In genomic region chr16:8686121-8686870, GRCm38 (mm10) we compare ENCODE assay signal across 9 mouse cellular contexts. TPM values are rescaled to one million over a fixed set of nuclear protein-coding genes. Genes with fewer than 3 reads are reported as not detected.
DNase-seq lines count a peak whose midpoint lies in the region; ATAC-seq and TF ChIP-seq lines count a peak whose summit lies in the region.
"Had no signal": no experiment of that assay in that cellular context is flagged by ENCODE, and none has a peak within 500 bp of the region (broad histone marks: within the 10 kb centered on the region; RNA-seq: fewer than 3 reads in every experiment).

No protein-coding gene starts in this region.

- WGBS in forebrain, embryonic 13.5 days = 58% methylated on average over 7 of the region's 7 CpGs
- WGBS in neural tube, embryonic 14.5 days = 63% methylated on average over 7 of the region's 7 CpGs

- H3K27ac ChIP-seq in forebrain, embryonic 13.5 days = no peak overlapping the region
- H3K27ac ChIP-seq in neural tube, embryonic 14.5 days (ENCODE audit: low read depth, low read length) = no peak overlapping the region
- H3K27ac ChIP-seq: limb, embryonic 12.5 days had no signal

- H3K4me3 ChIP-seq in G1E (ENCODE audit: low read depth, low read length) = peak overlapping the region; percentile 65; the same call in 1 of the 2 replicates
- H3K4me3 ChIP-seq in forebrain, embryonic 13.5 days = no peak overlapping the region
- H3K4me3 ChIP-seq in neural tube, embryonic 14.5 days (ENCODE audit: low read depth, low read length) = no peak overlapping the region
- H3K4me3 ChIP-seq: limb, embryonic 12.5 days had no signal

- H3K36me3 ChIP-seq in G1E (replicated peaks) = peaks cover 79% of the 10 kb centered on the region
- H3K36me3 ChIP-seq in forebrain, embryonic 13.5 days (ENCODE audit: poor library complexity, severe bottlenecking) = peaks cover 46% of the 10 kb centered on the region
- peaks cover 17% of the 10 kb centered on the region; the same call in 1 of the 2 replicates for H3K36me3 ChIP-seq in neural tube, embryonic 14.5 days (ENCODE audit: control insufficient read depth, insufficient read depth, low read length)

- no peaks in the 10 kb centered on the region for H3K9me3 ChIP-seq in G1E (replicated peaks)
- H3K9me3 ChIP-seq in forebrain, embryonic 13.5 days (replicated peaks) = no peaks in the 10 kb centered on the region
- H3K9me3 ChIP-seq in neural tube, embryonic 14.5 days (ENCODE audit: control insufficient read depth, low read length) = no peaks in the 10 kb centered on the region
- H3K9me3 ChIP-seq: limb, embryonic 12.5 days had no signal

- DNase-seq in G1E (ENCODE audit: low spot score) = peak; percentile 57
- DNase-seq in heart, postnatal 14 days = peak; percentile 76 to 86
- peak; percentile 87 for DNase-seq in layer of hippocampus, adult 11-12 months (ENCODE audit: low spot score)
- peak; percentile 66 to 71 for DNase-seq in lung, adult 18-20 months
- peak; percentile 38 for DNase-seq in testis, postnatal 14 days (ENCODE audit: low spot score)

- ATAC-seq in G1E (ENCODE audit: extremely low read depth, insufficient number of reproducible peaks, low FRiP score, poor library complexity, severe bottlenecking) = peak; percentile 43; the same call in 1 of the 2 replicates
- 0 out of 2 replicates have a peak, but pooled peaks have one; percentile 34 for ATAC-seq in cerebellum, adult (ENCODE audit: insufficient number of reproducible peaks, low FRiP score, low TSS enrichment)
- peak; percentile 65 for ATAC-seq in forebrain, embryonic 13.5 days
- ATAC-seq in neural tube, embryonic 14.5 days (ENCODE audit: low read depth) = peak; percentile 68; the same call in 1 of the 2 replicates

- no peak overlapping the region for H3K9ac ChIP-seq in forebrain, embryonic 13.5 days
- H3K9ac ChIP-seq in neural tube, embryonic 14.5 days (replicated peaks; ENCODE audit: low read depth, low read length) = no peak overlapping the region
- H3K9ac ChIP-seq: limb, embryonic 12.5 days had no signal

- intact Hi-C loops in heart, postnatal 14 days (cut with DNase I) = loop anchor here (1.0 to 5.0 kb wide), 3 partner anchors 51 to 183 kb away; no protein-coding TSS in a partner anchor

- no peaks in the 10 kb centered on the region for H3K27me3 ChIP-seq in G1E (ENCODE audit: insufficient read depth, low read length)
- H3K27me3 ChIP-seq in forebrain, embryonic 13.5 days = no peaks in the 10 kb centered on the region
- no peaks in the 10 kb centered on the region for H3K27me3 ChIP-seq in neural tube, embryonic 14.5 days (ENCODE audit: control insufficient read depth, insufficient read depth, low read length)
- H3K27me3 ChIP-seq: limb, embryonic 12.5 days had no signal

- TF ChIP-seq CTCF in G1E (IDR thresholded peaks at IDR 0.05; ENCODE audit: low read depth, low read length) = peak; percentile 95

- H3K4me2 ChIP-seq in forebrain, embryonic 13.5 days = no peak overlapping the region
- no peak overlapping the region for H3K4me2 ChIP-seq in neural tube, embryonic 14.5 days (ENCODE audit: low read depth, low read length)
- H3K4me2 ChIP-seq: limb, embryonic 12.5 days had no signal

- peaks cover 41% of the 10 kb centered on the region for H3K4me1 ChIP-seq in G1E (ENCODE audit: insufficient read depth, low read depth, low read length)
- no peaks in the 10 kb centered on the region for H3K4me1 ChIP-seq in forebrain, embryonic 13.5 days
- no peaks in the 10 kb centered on the region for H3K4me1 ChIP-seq in neural tube, embryonic 14.5 days (ENCODE audit: control insufficient read depth, insufficient read depth, low read length)

RNA-seq across cellular contexts. Expression of gene Gm5767, which starts 5.7 kb away (rescaled TPM):
- not detected in 2 replicates for total RNA-seq in G1E (2014; fragmentation: Nextera tagmentation)
- not detected in 2 replicates for total RNA-seq in G1E (2017)
- not detected in 2 replicates for polyA plus RNA-seq in G1E (2012)
- polyA plus RNA-seq in forebrain, embryonic 13.5 days (2015; fragmentation: Nextera tagmentation; extraction: Ambion mirVana) = not detected in 2 replicates
- not detected for total RNA-seq in heart, postnatal 14 days (2021)
- polyA plus RNA-seq in neural tube, embryonic 14.5 days (2014; fragmentation: Nextera tagmentation; extraction: Ambion mirVana) = not detected in 2 replicates
- polyA plus RNA-seq: limb, embryonic 12.5 days had no signal

RNA-seq across cellular contexts. Expression of gene Carhsp1, which starts 14.3 kb away (rescaled TPM):
- total RNA-seq in G1E (2014; fragmentation: Nextera tagmentation) = 16.4 and 28.4 TPM in 2 replicates
- 30.3 and 30.8 TPM in 2 replicates for total RNA-seq in G1E (2017)
- 14.5 and 15.7 TPM in 2 replicates for polyA plus RNA-seq in G1E (2012)
- polyA plus RNA-seq in forebrain, embryonic 13.5 days (2015; fragmentation: Nextera tagmentation; extraction: Ambion mirVana) = 190 and 211 TPM in 2 replicates
- 10 to 100 TPM; 23.7 to 24.9 TPM for total RNA-seq in heart, postnatal 14 days (2021)
- 58.5 and 73.7 TPM in 2 replicates for polyA plus RNA-seq in neural tube, embryonic 14.5 days (2014; fragmentation: Nextera tagmentation; extraction: Ambion mirVana)

RNA-seq across cellular contexts. Expression of gene Tmem186, which starts 48.8 kb away (rescaled TPM):
- total RNA-seq in G1E (2014; fragmentation: Nextera tagmentation) (13.6 and 21.2 TPM in 2 replicates), G1E (2017) (28.9 and 31.0 TPM in 2 replicates)
- polyA plus RNA-seq in G1E (2012) = 9.7 and 11.4 TPM in 2 replicates
- polyA plus RNA-seq in forebrain, embryonic 13.5 days (2015; fragmentation: Nextera tagmentation; extraction: Ambion mirVana) = 22.9 and 26.9 TPM in 2 replicates
- total RNA-seq in heart, postnatal 14 days (2021) = 10 to 100 TPM; 15.5 to 15.6 TPM
- polyA plus RNA-seq in neural tube, embryonic 14.5 days (2014; fragmentation: Nextera tagmentation; extraction: Ambion mirVana) = 13.8 and 17.7 TPM in 2 replicates

RNA-seq across cellular contexts. Expression of gene Pmm2, which starts 48.8 kb away (rescaled TPM):
- total RNA-seq in G1E (2014; fragmentation: Nextera tagmentation) (57.3 and 74.3 TPM in 2 replicates), G1E (2017) (122 and 127 TPM in 2 replicates)
- 12.1 and 28.2 TPM in 2 replicates for polyA plus RNA-seq in G1E (2012)
- polyA plus RNA-seq in forebrain, embryonic 13.5 days (2015; fragmentation: Nextera tagmentation; extraction: Ambion mirVana) = 50.8 and 55.3 TPM in 2 replicates
- 10 to 100 TPM; 30.0 to 32.2 TPM for total RNA-seq in heart, postnatal 14 days (2021)
- 38.7 and 39.4 TPM in 2 replicates for polyA plus RNA-seq in neural tube, embryonic 14.5 days (2014; fragmentation: Nextera tagmentation; extraction: Ambion mirVana)
